Mouse (Mus musculus): ENCODE data around the gene Vmn1r20. TPM values are rescaled to one million over a fixed set of nuclear protein-coding genes. Genes with fewer than 3 reads are reported as not detected.
"Not testable (repeated sequence)": the region's sequence is repeated elsewhere in the genome, so short reads cannot be mapped to it uniquely, and the experiment has no call there.

The Vmn1r20 gene
- total RNA-seq (2021), result not detected
- long read RNA-seq, experiment 1, result 0 reads
- long read RNA-seq, experiment 2, result 0 reads

- no peak for DNase-seq (ENCODE audit: low spot score in 2 of 2)
These were observed at the start of gene Vmn1r20 for GRCm38 (mm10) chr6:57428630-57429029. TSS of gene Vmn1r20 (plus strand) at chr6:57428930.

- no peak for DNase-seq (ENCODE audit: low spot score in 2 of 2)
These were observed 33.0 kb upstream of the Vmn1r20 start, which contains the start of gene Vmn1r18 for GRCm38 (mm10) chr6:57395683-57396082. TSS of gene Vmn1r18 (minus strand) at chr6:57395783.

- not testable (repeated sequence) for DNase-seq (ENCODE audit: low spot score in 2 of 2)
These were observed 25.2 kb upstream of the Vmn1r20 start, which contains the start of gene Vmn1r19 for GRCm38 (mm10) chr6:57403480-57403879. TSS of gene Vmn1r19 (plus strand) at chr6:57403780.

DNA sequence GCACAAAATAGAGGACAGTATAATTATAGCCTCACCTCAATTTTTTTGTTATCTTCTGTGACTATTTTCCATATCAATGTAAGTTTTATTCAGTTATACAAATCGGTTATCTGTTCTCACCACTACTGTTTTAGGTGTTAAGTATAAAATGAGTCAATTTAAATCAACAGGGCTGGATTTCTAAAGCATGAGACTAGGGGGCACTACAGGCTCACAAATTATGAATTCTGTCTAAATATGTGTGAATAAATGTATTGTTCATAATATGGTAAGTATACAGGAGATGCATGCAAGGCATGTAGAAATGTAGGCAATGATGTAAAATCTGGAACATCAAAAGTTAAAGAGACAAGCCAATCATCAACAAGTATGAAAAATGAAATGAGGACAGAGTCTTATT is 2.5 kb downstream of the Vmn1r20 start:
- DNase-seq (ENCODE audit: low spot score in 2 of 2), result peak; percentile 5 to 6

- DNase-seq (ENCODE audit: low spot score in 2 of 2), result not testable (repeated sequence)
These were observed 39.4 kb downstream of the Vmn1r20 start for GRCm38 (mm10) chr6:57468161-57468560.

Other genes with a start within 250 kb of the Vmn1r20 start
- gene Vmn1r13, start 225.6 kb upstream of the Vmn1r20 start, total RNA-seq (2021), result not detected
- gene Vmn1r14, start 197.2 kb upstream of the Vmn1r20 start, total RNA-seq (2021), result not detected
- not detected for gene Vmn1r15, start 171.0 kb upstream of the Vmn1r20 start, total RNA-seq (2021)
- not detected for gene Vmn1r16, start 99.4 kb upstream of the Vmn1r20 start, total RNA-seq (2021)
- not detected for gene Vmn1r17, start 65.2 kb upstream of the Vmn1r20 start, total RNA-seq (2021)
- not detected for gene Vmn1r18, start 33.1 kb upstream of the Vmn1r20 start, total RNA-seq (2021)
- gene Vmn1r19, start 25.1 kb upstream of the Vmn1r20 start, total RNA-seq (2021), result not detected
- gene Ppm1k, start 106.5 kb downstream of the Vmn1r20 start, total RNA-seq (2021), result 10 to 100 TPM; 89.7 to 90.4 TPM
- 10 to 100 TPM; 12.7 to 16.4 TPM for gene Herc6, start 152.1 kb downstream of the Vmn1r20 start, total RNA-seq (2021)